Mouse (Mus musculus) cerebellum, adult 2 months (tissue): ENCODE measurements around the gene Xkr7.

Source experiments
- CTCF ChIP-seq: fragments of 200-500 bp; IDR thresholded peaks from 2 replicates; pipeline ENCODE4 v1.5.1; 2011; ENCODE audit warnings: low read depth, mild to moderate bottlenecking, control low read depth, low read length, moderate library complexity, borderline replicate concordance; ENCODE audit not compliant: insufficient read depth
- POLR2A ChIP-seq: fragments of 200-500 bp; IDR thresholded peaks from 2 replicates; pipeline ENCODE4 v1.6.1; 2011; ENCODE audit warnings: low read length, control low read depth, borderline replicate concordance; ENCODE audit not compliant: insufficient read depth

- TF ChIP-seq POLR2A (no peak), CTCF (no peak)
Measured at GRCm38 (mm10) chr2:153087091-153087490, 55.4 kb downstream of the Xkr7 start.
